Mouse (Mus musculus) embryonic facial prominence, embryonic 12.5 days (tissue): Measurements from ENCODE around the gene Prkce. TPM values are rescaled to one million over a fixed set of nuclear protein-coding genes. Genes with fewer than 3 reads are reported as not detected.

Source experiments
- ATAC-seq: fragments of 200-750 bp; cut with Nextera tagmentation; 2 replicates; pipeline ENCODE4 v1.8.0; 2017; ENCODE audit not compliant: insufficient number of reproducible peaks, insufficient read depth, low FRiP score, low TSS enrichment
- H3K27ac ChIP-seq: fragments of 300-500 bp; sonication (generic); 2 replicates; pipeline ENCODE4 v1.5.1; 2016; ENCODE audit warnings: mild to moderate bottlenecking
- H3K27me3 ChIP-seq: fragments of 300-500 bp; sonication (generic); 2 replicates; pipeline ENCODE4 v1.6.1; 2016; ENCODE audit warnings: mild to moderate bottlenecking, moderate library complexity
- H3K36me3 ChIP-seq: fragments of 300-500 bp; sonication (generic); 2 replicates; pipeline ENCODE4 v1.6.1; 2016; ENCODE audit warnings: mild to moderate bottlenecking
- H3K4me1 ChIP-seq: fragments of 300-500 bp; sonication (generic); 2 replicates; pipeline ENCODE4 v1.6.1; 2016
- H3K4me2 ChIP-seq: fragments of 300-500 bp; sonication (generic); replicated peaks from 2 replicates; pipeline ENCODE4 v1.6.1; 2016; ENCODE audit warnings: mild to moderate bottlenecking, moderate library complexity
- H3K4me3 ChIP-seq: fragments of 300-500 bp; sonication (generic); 2 replicates; pipeline ENCODE4 v1.5.1; 2016; ENCODE audit warnings: mild to moderate bottlenecking
- H3K9ac ChIP-seq: fragments of 300-500 bp; sonication (generic); 2 replicates; pipeline ENCODE4 v1.6.1; 2016; ENCODE audit warnings: mild to moderate bottlenecking, moderate library complexity
- H3K9me3 ChIP-seq: fragments of 300-500 bp; sonication (generic); 2 replicates; pipeline ENCODE4 v1.6.1; 2016; ENCODE audit warnings: mild to moderate bottlenecking, moderate library complexity
- WGBS: fragments of 180-500 bp; shearing (Covaris S2); methylation state at CpG from one replicate; pipeline ENCODE4 v1.1.7; 2016; 5-methylcytosine and 5-hydroxymethylcytosine counted together
- polyA plus RNA-seq: library from polyadenylated mRNA; unstranded; fragments of >200 nt; fragmentation: Nextera tagmentation; extraction: Ambion mirVana; gene quantifications from 2 replicates; pipeline ENCODE4 v1.2.1, GENCODE M21; 2016

Gene Prkce
- polyA plus RNA-seq, 1 experiment from 2014 or later: 9.8 TPM

DNA sequence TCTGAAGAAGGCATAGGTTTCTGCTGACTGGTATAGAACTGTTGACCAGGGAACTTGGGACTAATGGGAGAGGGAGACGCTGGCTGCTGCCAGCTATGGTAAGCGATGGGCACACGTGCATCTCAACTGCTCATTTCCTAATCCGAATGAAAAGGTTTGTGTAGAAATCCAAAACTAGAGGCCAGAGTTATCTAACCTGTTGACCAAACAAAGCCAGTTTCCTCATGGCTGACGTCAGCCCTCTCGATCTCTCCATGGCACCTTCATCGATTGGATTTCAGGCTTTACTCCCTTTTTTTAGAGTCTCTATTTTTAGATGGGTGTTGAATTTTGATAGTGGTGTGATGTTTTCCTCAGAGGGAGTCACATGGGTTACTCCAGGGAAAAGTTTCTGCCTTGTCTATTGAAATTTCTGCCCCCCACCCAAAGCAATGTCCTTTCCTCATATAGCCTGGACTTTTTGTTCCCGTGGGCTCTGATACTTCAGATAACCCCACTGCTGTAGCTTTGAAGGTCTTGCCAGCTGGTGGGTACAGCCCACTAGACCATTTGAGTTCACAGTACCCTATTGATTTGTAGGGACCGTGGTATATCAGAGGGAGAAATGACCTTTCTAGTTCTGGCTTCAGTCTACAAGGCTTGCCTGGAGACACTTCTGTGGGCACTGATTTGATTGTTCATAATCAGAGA lies 335.8 kb downstream of the Prkce start:
- Histone ChIP-seq H3K4me3 (no peak overlapping the region), H3K27ac (no peak overlapping the region), H3K36me3 (no peaks in the 10 kb centered on the region), H3K27me3 (no peaks in the 10 kb centered on the region), H3K4me1 (peaks cover 33% of the 10 kb centered on the region), H3K9me3 (no peaks in the 10 kb centered on the region), H3K9ac (no peak overlapping the region), H3K4me2 (no peak overlapping the region)
- 93% methylated on average over 9 of the region's 9 CpGs for WGBS
- no peak for ATAC-seq

- Histone ChIP-seq H3K36me3 (no peaks in the 10 kb centered on the region), H3K27ac (no peak within 1 kb of the TSS), H3K27me3 (no peaks in the 10 kb centered on the region), H3K9me3 (no peaks in the 10 kb centered on the region), H3K4me1 (peaks cover 16% of the 10 kb centered on the region), H3K9ac (no peak within 1 kb of the TSS), H3K4me2 (no peak within 1 kb of the TSS), H3K4me3 (no peak within 1 kb of the TSS)
- no peak for ATAC-seq
- 92% methylated on average over 8 of the region's 8 CpGs for WGBS
Observed at GRCm38 (mm10) chr17:86505183-86505631, 337.6 kb downstream of the Prkce start, which contains the start of gene Gm10309. Gm10309 (minus strand) TSS chr17:86505232.

- no peak overlapping the region for H3K4me3 ChIP-seq
- H3K27me3 ChIP-seq: no peaks in the 10 kb centered on the region
- H3K9me3 ChIP-seq: no peaks in the 10 kb centered on the region
- H3K4me2 ChIP-seq: no peak overlapping the region
- H3K4me1 ChIP-seq: peaks cover 12% of the 10 kb centered on the region
- H3K27ac ChIP-seq: peak overlapping the region; percentile 60; the same call in 1 of the 2 replicates
- H3K9ac ChIP-seq: no peak overlapping the region
- no peak for ATAC-seq
- H3K36me3 ChIP-seq: no peaks in the 10 kb centered on the region
- WGBS: 66% methylated on average over 5 of the region's 5 CpGs
Observed at GRCm38 (mm10) chr17:86506881-86507280, 339.3 kb downstream of the Prkce start.

DNA sequence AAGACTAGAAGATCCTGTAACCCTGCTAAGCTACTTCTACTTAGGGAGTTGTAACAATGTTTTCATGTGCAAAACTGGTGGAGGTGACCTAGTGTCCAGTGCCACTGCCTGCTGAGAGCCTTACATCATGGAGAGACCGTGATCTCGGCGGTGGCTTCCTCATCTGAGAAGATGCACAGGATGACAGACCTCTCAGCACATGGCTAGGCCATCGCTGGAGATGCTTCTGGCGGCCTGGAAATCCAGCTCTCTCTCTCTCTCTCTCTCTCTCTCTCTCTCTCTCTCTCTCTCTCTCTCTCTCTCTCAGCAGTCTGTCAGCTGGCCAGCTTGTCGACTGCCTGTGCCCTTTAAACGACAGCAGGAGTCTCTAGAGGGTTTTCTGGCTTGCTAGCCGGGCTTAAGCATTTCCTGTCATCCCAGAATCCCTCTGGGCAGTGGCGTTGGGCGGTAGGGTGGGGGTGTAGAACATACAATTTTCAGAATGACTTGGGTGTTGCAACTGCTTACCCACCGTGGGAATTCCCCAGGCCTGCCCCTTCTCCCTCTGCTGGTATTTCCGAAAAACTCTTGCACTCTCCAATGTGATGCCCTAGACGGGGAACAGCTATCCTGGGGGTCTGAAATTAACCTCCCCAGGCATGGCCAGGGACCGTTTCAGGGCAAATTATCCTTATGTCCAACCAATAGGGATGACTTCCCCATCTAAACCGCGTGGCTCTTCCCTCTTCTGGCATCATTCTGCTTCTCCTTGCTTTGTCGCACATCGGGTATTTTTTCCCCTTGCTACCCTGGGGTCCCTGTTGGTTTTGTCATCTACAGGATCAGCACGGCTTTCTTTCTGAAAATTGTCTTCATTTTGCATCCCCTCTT lies 340.0 kb downstream of the Prkce start:
- ATAC-seq: no peak
- Histone ChIP-seq H3K4me1 (peaks cover 12% of the 10 kb centered on the region), H3K4me2 (no peak overlapping the region), H3K27me3 (no peaks in the 10 kb centered on the region), H3K36me3 (no peaks in the 10 kb centered on the region), H3K9me3 (no peaks in the 10 kb centered on the region), H3K27ac (peak overlapping the region; percentile 60; the same call in 1 of the 2 replicates), H3K4me3 (no peak overlapping the region), H3K9ac (no peak overlapping the region)
- WGBS: 61% methylated on average over 19 of the region's 19 CpGs

GRCm38 (mm10) chr17:86508212-86508490 lies 340.6 kb downstream of the Prkce start:
- no peaks in the 10 kb centered on the region for H3K27me3 ChIP-seq
- H3K9me3 ChIP-seq: no peaks in the 10 kb centered on the region
- H3K9ac ChIP-seq: no peak overlapping the region
- no peak overlapping the region for H3K4me2 ChIP-seq
- no peak overlapping the region for H3K4me3 ChIP-seq
- no peak overlapping the region for H3K27ac ChIP-seq
- H3K4me1 ChIP-seq: peaks cover 12% of the 10 kb centered on the region
- ATAC-seq: no peak
- H3K36me3 ChIP-seq: no peaks in the 10 kb centered on the region
- WGBS: 82% methylated on average over 3 of the region's 3 CpGs

GRCm38 (mm10) chr17:86509871-86510270 lies 342.3 kb downstream of the Prkce start:
- Histone ChIP-seq H3K9ac (no peak overlapping the region), H3K36me3 (no peaks in the 10 kb centered on the region), H3K4me1 (peaks cover 16% of the 10 kb centered on the region), H3K9me3 (no peaks in the 10 kb centered on the region), H3K27ac (no peak overlapping the region), H3K4me2 (no peak overlapping the region), H3K4me3 (no peak overlapping the region), H3K27me3 (no peaks in the 10 kb centered on the region)
- no peak for ATAC-seq
- 58% methylated on average over 5 of the region's 5 CpGs for WGBS

GRCm38 (mm10) chr17:86514974-86515620 lies 347.5 kb downstream of the Prkce start:
- 70% methylated on average over 13 of the region's 13 CpGs for WGBS
- Histone ChIP-seq H3K9ac (no peak overlapping the region), H3K36me3 (no peaks in the 10 kb centered on the region), H3K9me3 (no peaks in the 10 kb centered on the region), H3K4me2 (no peak overlapping the region), H3K4me3 (no peak overlapping the region), H3K27me3 (no peaks in the 10 kb centered on the region), H3K4me1 (peaks cover 4% of the 10 kb centered on the region; the same call in 1 of the 2 replicates), H3K27ac (no peak overlapping the region)
- no peak for ATAC-seq

- Histone ChIP-seq H3K27ac (no peak overlapping the region), H3K4me3 (no peak overlapping the region), H3K4me2 (no peak overlapping the region), H3K4me1 (peaks cover 4% of the 10 kb centered on the region; the same call in 1 of the 2 replicates), H3K36me3 (no peaks in the 10 kb centered on the region), H3K9me3 (no peaks in the 10 kb centered on the region), H3K27me3 (no peaks in the 10 kb centered on the region), H3K9ac (no peak overlapping the region)
- WGBS: 85% methylated on average over 5 of the region's 5 CpGs
- ATAC-seq: no peak
Observed at GRCm38 (mm10) chr17:86516630-86517029, 349.0 kb downstream of the Prkce start.

- ATAC-seq: no peak
- Histone ChIP-seq H3K4me1 (0 out of 2 replicates have a peak, but pooled peaks cover under 1% of the 10 kb centered on the region), H3K27ac (no peak overlapping the region), H3K9me3 (no peaks in the 10 kb centered on the region), H3K4me3 (no peak overlapping the region), H3K27me3 (no peaks in the 10 kb centered on the region), H3K36me3 (no peaks in the 10 kb centered on the region), H3K9ac (no peak overlapping the region), H3K4me2 (no peak overlapping the region)
- WGBS: 85% methylated on average over 7 of the region's 7 CpGs
Observed at GRCm38 (mm10) chr17:86518604-86519003, 351.0 kb downstream of the Prkce start.

GRCm38 (mm10) chr17:86521252-86521651 lies 353.7 kb downstream of the Prkce start:
- Histone ChIP-seq H3K27ac (no peak overlapping the region), H3K27me3 (no peaks in the 10 kb centered on the region), H3K9me3 (no peaks in the 10 kb centered on the region), H3K4me3 (no peak overlapping the region), H3K4me1 (no peaks in the 10 kb centered on the region), H3K9ac (no peak overlapping the region), H3K4me2 (no peak overlapping the region), H3K36me3 (no peaks in the 10 kb centered on the region)
- no peak for ATAC-seq
- 90% methylated on average over 11 of the region's 11 CpGs for WGBS

- H3K27ac ChIP-seq: no peak overlapping the region
- 86% methylated on average over 5 of the region's 5 CpGs for WGBS
Observed at GRCm38 (mm10) chr17:86522649-86523048, 355.1 kb downstream of the Prkce start.

More at GRCm38 (mm10) chr17:86522649-86523048, 355.1 kb downstream of the Prkce start:
- no peak overlapping the region for H3K4me3 ChIP-seq
- H3K9me3 ChIP-seq: no peaks in the 10 kb centered on the region
- no peaks in the 10 kb centered on the region for H3K36me3 ChIP-seq
- H3K4me2 ChIP-seq: no peak overlapping the region
- no peak for ATAC-seq
- H3K4me1 ChIP-seq: no peaks in the 10 kb centered on the region
- no peak overlapping the region for H3K9ac ChIP-seq
- no peaks in the 10 kb centered on the region for H3K27me3 ChIP-seq
